Mouse (Mus musculus) MEL (cell line): ENCODE measurements at regions not wholly inside any gene's neighbourhood (a gene's known extent, or its start where the extent isn't known, plus 50 kb on each side); places are given as distances from the start of the nearest gene placed in this dataset.

Source experiments
- CTCF ChIP-seq, 3 experiments: IDR thresholded peaks in 2 of 3; conservative IDR thresholded peaks in 1 of 3; 2 replicates each; pipeline ENCODE4 v1.5.1; 2011 to 2012; ENCODE audit warnings: low read length in 3 of 3, low read depth in 2 of 3, mild to moderate bottlenecking in 2 of 3, improper control_type of control experiment in 1 of 3, inconsistent platforms in 1 of 3, mixed read lengths in 1 of 3, moderate library complexity in 1 of 3; ENCODE audit not compliant: control insufficient read depth in 1 of 3, insufficient read depth in 1 of 3, poor library complexity in 1 of 3, severe bottlenecking in 1 of 3
- POLR2A ChIP-seq, 2 experiments: IDR thresholded peaks; 2 replicates each; pipeline ENCODE4 v1.6.1; 2011 to 2012; ENCODE audit warnings: low read length in 2 of 2, mild to moderate bottlenecking in 2 of 2, control low read depth in 1 of 2, improper control_type of control experiment in 1 of 2, low read depth in 1 of 2, moderate library complexity in 1 of 2; ENCODE audit not compliant: control insufficient read depth in 1 of 2, insufficient read depth in 1 of 2, poor library complexity in 1 of 2
- POLR2AphosphoS5 ChIP-seq: IDR thresholded peaks from 2 replicates; pipeline ENCODE4 v1.6.1; 2012; ENCODE audit warnings: low read depth, borderline replicate concordance, mild to moderate bottlenecking, inconsistent platforms, low read length, moderate library complexity, mixed read lengths
- TAL1 ChIP-seq: IDR thresholded peaks from 2 replicates; pipeline ENCODE4 v1.6.1; 2012; ENCODE audit warnings: mild to moderate bottlenecking, inconsistent platforms, low read length, moderate library complexity, mixed read lengths
- USF1 ChIP-seq: IDR thresholded peaks from 2 replicates; pipeline ENCODE4 v1.6.1; 2014; ENCODE audit warnings: low read depth, mild to moderate bottlenecking, inconsistent platforms, low read length, improper control_type of control experiment, moderate library complexity
- ZNF384 ChIP-seq: IDR thresholded peaks from 2 replicates; pipeline ENCODE4 v1.6.1; 2012; ENCODE audit warnings: low read depth, mild to moderate bottlenecking, inconsistent platforms, low read length, improper control_type of control experiment

DNA sequence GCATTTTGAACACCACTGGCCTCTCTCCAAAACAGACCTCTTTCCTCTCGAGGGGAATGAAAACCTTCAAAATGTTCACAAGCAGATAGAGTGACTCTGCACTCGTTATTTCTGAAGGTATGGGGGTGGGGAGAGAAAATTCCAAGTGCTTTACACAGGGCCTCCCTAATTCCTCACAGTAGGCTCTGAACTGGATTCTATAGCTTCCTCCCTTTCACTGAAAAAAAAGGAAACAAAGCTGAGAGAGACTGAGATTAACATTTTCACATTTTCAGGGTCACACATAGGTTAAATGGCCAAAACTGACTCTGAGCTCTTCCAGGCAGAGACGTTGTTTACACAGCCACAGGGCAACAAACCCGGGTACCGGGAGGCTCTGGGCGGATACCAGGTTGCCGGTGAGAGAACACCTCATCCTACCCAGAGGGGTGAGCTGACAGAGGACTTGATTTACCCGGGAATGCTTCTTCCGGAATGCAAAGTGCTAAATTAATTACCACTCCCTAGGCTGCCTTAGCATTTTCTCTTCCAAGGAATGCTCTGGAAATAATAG is 98.5 kb downstream of the Tmco5 start:
- TF ChIP-seq CTCF (IDR thresholded peaks at IDR 0.05 in 2 of 3, conservative IDR thresholded peaks at IDR 0.05 in 1 of 3; ENCODE audit: control insufficient read depth in 1 of 3, insufficient read depth in 1 of 3, low read depth in 2 of 3, low read length in 3 of 3, poor library complexity in 1 of 3, severe bottlenecking in 1 of 3) (no peak), TAL1 (no peak), POLR2AphosphoS5 (no peak), ZNF384 (no peak), POLR2A (IDR thresholded peaks at IDR 0.05; ENCODE audit: control insufficient read depth in 1 of 2, insufficient read depth in 1 of 2, low read depth in 1 of 2, low read length in 2 of 2, poor library complexity in 1 of 2) (no peak), USF1 (no peak)
